Mouse (Mus musculus) induced T-regulatory cell, adult 2 months (primary cell): Measurements from ENCODE around the gene Serpina5.
"Not testable (repeated sequence)": the region's sequence is repeated elsewhere in the genome, so short reads cannot be mapped to it uniquely, and the experiment has no call there.

ENCODE experiments used
- DNase-seq: peaks from one replicate; pipeline ENCODE4 v3.0.0-alpha.2; 2012; ENCODE audit warnings: low read depth

The Serpina5 gene

DNA sequence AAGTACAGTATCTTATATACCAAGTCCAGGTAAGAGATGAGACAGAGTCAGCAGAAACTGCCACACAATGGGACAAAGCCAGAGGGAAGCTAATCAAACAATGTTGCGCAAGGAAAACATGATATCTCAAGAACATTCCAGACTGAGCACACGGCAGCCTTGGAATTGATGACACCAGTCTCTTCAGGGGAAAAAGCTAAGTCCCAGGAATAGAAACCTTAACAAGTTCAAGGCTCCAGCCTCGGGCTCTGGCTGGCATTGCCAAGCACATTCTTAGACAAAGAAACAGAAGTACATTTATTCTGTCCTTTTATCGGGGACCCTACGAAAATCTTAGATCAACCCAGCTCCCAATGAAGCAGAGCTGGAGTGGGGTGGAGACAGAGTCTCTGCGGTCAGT is at the start of gene Serpina5:
Gene Serpina5 (plus strand): TSS at position 346 of the 400 bp plus-strand sequence.
- DNase-seq, result no peak

DNA sequence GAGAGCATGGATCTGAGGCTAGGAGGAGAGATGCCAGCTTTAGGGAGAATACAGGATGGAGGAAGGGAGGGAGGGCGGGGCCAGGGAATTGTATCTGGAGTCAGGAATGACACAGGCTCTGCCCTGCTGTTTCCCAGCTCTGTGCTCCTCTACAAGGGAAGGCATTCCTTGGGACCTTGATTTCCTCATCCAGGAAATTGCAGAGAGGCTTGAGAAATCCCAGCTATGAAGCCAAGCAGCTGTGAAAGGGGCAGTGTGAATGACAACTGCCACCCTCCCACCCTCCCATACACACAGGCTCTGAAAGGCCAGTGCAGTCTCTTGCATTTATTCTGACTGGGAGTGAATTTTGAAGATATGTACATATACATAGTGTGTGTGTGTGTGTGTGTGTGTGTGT is 46.9 kb upstream of the Serpina5 start:
- no peak for DNase-seq

GRCm38 (mm10) chr12:104055755-104056154 is 45.2 kb upstream of the Serpina5 start:
- DNase-seq, result no peak

GRCm38 (mm10) chr12:104057050-104057449 is 43.9 kb upstream of the Serpina5 start:
- DNase-seq, result peak; percentile 84

DNA sequence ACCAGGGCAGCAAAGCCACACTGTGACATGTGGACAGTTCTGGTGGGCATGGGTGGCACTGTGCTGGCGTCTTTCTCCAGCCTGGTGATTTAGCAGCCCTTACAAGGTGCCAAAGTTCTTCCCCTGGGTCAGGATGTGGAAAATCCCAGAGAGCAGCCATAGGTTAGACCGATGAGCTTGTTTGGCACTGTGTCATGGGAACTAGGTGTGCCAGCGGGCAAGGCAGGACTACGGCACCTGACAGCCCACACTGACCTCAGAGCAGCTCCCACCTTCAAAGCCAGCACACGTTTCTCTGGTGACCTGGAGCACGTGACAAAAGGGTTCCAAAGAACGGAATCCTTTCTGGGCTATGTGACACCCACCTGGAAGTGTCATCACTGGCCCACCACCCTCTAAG is 43.4 kb upstream of the Serpina5 start:
- DNase-seq, result no peak

GRCm38 (mm10) chr12:104060126-104060525 is 40.8 kb upstream of the Serpina5 start:
- no peak for DNase-seq

- peak; percentile 85 for DNase-seq
These were observed 39.1 kb upstream of the Serpina5 start for GRCm38 (mm10) chr12:104061862-104062261.

- peak; percentile 37 for DNase-seq
These were observed 36.4 kb upstream of the Serpina5 start for GRCm38 (mm10) chr12:104064532-104064931.

DNA sequence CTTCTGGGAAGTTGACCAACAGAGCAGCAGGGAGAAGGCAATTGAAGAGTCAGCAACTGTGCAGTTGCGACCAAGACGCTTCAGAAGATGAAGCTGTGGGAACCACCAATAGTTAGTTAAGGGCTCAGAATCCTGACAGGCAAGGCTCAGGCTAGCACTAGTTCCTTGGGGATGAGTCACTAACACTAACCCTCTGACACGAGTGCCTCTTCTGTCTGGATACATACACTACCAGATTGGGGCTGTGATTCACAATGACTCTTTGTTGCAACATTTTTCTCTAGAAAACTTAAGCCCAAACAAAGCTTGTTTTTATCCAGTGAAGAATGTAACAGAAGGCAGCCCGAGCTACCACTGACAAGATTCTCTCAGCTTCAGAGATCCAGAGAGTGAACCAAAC is 35.9 kb upstream of the Serpina5 start:
- no peak for DNase-seq

DNA sequence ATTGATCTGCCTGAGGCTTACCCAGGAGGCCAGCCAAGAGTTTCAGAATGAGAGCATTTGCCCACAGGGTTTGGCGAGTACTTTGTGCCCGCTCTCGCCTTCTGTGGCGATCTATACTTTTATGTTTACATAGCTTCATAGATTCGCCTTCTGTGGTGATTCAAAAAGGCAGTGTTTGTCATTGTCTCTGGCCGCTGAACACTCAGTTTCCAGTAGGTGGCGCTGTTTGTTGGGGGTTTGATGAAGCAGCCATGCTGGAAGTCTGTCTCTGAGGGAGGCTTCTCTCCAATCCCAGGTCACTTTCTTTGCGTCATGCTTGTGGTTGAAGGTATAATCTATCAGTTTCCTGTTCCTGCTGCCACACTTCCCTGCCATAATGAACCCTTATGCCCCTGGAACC is 34.7 kb upstream of the Serpina5 start:
- DNase-seq, result peak; percentile 89

DNA sequence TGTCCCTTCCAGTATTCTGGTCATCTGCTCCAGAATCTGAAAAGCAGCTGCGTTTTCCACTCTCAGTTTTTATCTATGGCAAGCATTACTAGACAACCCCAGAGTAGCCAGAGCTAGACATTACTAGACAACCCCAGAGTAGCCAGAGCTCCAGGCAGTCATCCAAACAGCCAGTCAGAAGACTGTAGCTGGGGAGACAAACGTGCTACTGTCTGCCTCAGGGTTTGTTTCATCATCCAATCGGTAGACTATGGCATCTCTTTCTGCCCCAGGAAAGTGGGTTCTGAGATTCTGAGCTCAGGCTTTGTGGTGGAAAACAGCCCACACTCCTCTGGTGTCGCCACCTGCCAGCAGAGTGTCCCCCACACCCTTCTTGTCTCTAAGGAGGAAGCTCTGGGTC is 33.4 kb upstream of the Serpina5 start:
- peak; percentile 65 for DNase-seq

- peak; percentile 85 for DNase-seq
These were observed 31.3 kb upstream of the Serpina5 start for GRCm38 (mm10) chr12:104069620-104070019.

- DNase-seq, result no peak
These were observed 29.2 kb upstream of the Serpina5 start for GRCm38 (mm10) chr12:104071708-104072107.

GRCm38 (mm10) chr12:104072286-104072685 is 28.6 kb upstream of the Serpina5 start:
- no peak for DNase-seq

DNA sequence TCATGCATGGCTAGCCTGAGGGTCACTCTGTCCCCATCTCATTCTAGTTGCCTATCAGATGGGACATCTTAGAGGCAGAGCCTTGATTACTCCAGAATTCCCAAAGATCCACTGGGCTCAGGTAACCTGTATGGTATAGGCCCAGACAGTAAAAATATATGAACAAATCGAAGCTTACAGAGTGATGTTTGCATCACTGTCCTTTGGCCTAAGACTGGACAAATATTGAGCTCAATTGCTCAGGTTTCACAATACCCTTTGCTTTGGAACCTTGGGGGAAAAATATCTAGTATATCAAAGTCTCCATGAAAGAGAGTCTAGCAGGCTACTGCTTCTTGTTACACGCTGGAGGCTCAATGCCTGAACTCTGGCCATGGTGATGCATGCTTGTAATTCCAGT is 10.8 kb upstream of the Serpina5 start:
- no peak for DNase-seq

- no peak for DNase-seq
These were observed 9.6 kb upstream of the Serpina5 start for GRCm38 (mm10) chr12:104091303-104091702.

GRCm38 (mm10) chr12:104105847-104106246 is 4.9 kb downstream of the Serpina5 start:
- no peak for DNase-seq

GRCm38 (mm10) chr12:104106919-104107318 is 6.0 kb downstream of the Serpina5 start:
- DNase-seq, result no peak

DNA sequence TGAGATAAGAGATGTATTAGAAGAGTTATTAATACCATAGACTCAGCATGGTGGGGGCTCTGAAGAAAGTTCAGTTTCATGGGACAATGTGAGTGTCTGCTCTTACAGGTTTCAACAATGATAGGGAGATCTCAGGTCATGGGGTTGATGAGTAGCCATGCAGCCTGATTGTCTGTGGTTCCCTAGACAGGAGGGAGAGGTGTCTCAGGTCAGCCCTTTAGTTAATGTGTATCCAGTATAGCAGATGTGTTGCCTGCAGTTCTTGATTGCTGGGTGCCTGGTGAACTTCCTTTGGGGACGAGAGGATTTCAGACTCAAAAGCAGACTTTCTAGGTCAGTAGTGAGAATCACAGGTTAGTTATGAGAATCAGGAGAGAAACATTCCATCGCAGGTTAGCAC is 7.6 kb downstream of the Serpina5 start:
- no peak for DNase-seq

DNA sequence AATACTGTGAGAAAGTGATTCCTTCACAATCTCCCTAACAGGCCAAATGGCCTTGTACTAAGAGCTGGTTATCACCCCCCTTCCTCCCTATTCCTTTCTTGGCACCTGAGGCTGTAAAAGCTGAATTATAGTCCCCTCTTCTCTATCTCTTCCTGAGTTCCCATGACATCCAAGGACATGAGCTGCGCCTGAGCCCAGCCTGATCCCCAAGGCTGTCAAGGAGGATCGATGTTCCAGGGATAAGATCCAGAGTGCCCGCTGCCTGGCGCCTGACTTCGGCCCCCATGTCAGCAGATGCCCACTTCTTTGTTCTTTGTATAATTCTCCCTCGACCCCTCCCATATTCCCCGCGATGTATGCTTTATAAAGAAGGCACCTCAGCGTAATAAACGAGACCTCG is 11.4 kb downstream of the Serpina5 start, which contains the start of gene Serpina3a:
Gene Serpina3a (plus strand): TSS at position 392 of the 400 bp plus-strand sequence.
- DNase-seq, result not testable (repeated sequence)

DNA sequence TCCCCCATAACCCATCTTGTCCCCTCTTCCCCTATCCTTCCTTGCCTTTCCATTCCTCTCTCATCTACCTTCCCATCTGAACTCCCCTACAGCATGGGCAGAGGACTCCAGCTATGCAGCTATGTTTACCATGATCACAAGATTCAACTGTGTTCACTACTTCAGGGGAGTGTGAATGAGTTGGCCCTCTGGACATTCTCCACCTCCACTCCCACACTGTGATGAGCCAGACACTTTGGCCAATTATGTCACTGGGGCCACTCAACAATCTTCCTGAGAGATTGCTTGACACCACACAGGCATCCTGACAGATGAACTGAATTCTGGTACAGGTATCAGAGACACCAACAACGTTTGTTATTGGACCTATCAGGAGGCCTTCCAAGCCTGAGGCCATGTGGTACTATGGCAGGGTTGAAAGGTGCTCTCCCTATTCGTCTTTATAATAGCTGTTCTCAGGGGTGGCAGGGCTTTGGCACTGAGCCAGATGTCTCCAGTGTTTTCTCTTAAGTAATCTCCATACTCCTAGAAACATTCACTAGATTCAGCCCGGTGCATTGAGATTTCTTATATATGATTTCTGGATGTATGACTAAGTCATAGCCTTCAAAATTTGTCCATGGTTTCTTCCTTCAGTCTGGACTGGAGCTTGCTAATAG is 14.1 kb downstream of the Serpina5 start:
- DNase-seq, result no peak

GRCm38 (mm10) chr12:104123097-104123496 is 22.2 kb downstream of the Serpina5 start:
- DNase-seq, result no peak

GRCm38 (mm10) chr12:104123996-104124395 is 23.1 kb downstream of the Serpina5 start:
- no peak for DNase-seq

- no peak for DNase-seq
These were observed 24.2 kb downstream of the Serpina5 start for GRCm38 (mm10) chr12:104125021-104125560.
